Mouse (Mus musculus): Measurements from ENCODE around the gene Tmem50a.

Gene Tmem50a

GRCm38 (mm10) chr4:134914864-134915209 lies at the start of gene Tmem50a:
TSS of gene Tmem50a (minus strand) at chr4:134915024.
- peak; percentile 83 to 85 for DNase-seq (ENCODE audit: low spot score in 2 of 2)

GRCm38 (mm10) chr4:134963021-134963776 lies 48.4 kb upstream of the Tmem50a start:
- no peak for DNase-seq (ENCODE audit: low spot score in 2 of 2)

- DNase-seq (ENCODE audit: low spot score in 2 of 2) = peak in 1 of 2 experiments; percentile 49
Observed at GRCm38 (mm10) chr4:134956328-134956727, 41.5 kb upstream of the Tmem50a start.

- no peak for DNase-seq (ENCODE audit: low spot score in 2 of 2)
Observed at GRCm38 (mm10) chr4:134955845-134956244, 41.0 kb upstream of the Tmem50a start.

GRCm38 (mm10) chr4:134955196-134955595 lies 40.4 kb upstream of the Tmem50a start:
- no peak for DNase-seq (ENCODE audit: low spot score in 2 of 2)

GRCm38 (mm10) chr4:134954461-134954860 lies 39.6 kb upstream of the Tmem50a start:
- DNase-seq (ENCODE audit: low spot score in 2 of 2) = no peak

GRCm38 (mm10) chr4:134950518-134951091 lies 35.8 kb upstream of the Tmem50a start:
- no peak for DNase-seq (ENCODE audit: low spot score in 2 of 2)

GRCm38 (mm10) chr4:134946024-134946744 lies 31.4 kb upstream of the Tmem50a start:
- peak in 1 of 2 experiments; percentile 78 for DNase-seq (ENCODE audit: low spot score in 2 of 2)

GRCm38 (mm10) chr4:134943758-134944538 lies 29.1 kb upstream of the Tmem50a start:
- no peak for DNase-seq (ENCODE audit: low spot score in 2 of 2)

GRCm38 (mm10) chr4:134939900-134940299 lies 25.1 kb upstream of the Tmem50a start:
- no peak for DNase-seq (ENCODE audit: low spot score in 2 of 2)

- no peak for DNase-seq (ENCODE audit: low spot score in 2 of 2)
Observed at GRCm38 (mm10) chr4:134937240-134938176, 22.7 kb upstream of the Tmem50a start.

GRCm38 (mm10) chr4:134930684-134931481 lies 16.1 kb upstream of the Tmem50a start, which contains the start of gene Syf2:
TSS of gene Syf2 (plus strand) at chr4:134930898.
- peak; percentile 91 to 93 for DNase-seq (ENCODE audit: low spot score in 2 of 2)

GRCm38 (mm10) chr4:134930190-134930589 lies 15.4 kb upstream of the Tmem50a start:
- DNase-seq (ENCODE audit: low spot score in 2 of 2) = no peak

GRCm38 (mm10) chr4:134929536-134929935 lies 14.7 kb upstream of the Tmem50a start:
- no peak for DNase-seq (ENCODE audit: low spot score in 2 of 2)

GRCm38 (mm10) chr4:134928464-134928836 lies 13.6 kb upstream of the Tmem50a start:
- no peak for DNase-seq (ENCODE audit: low spot score in 2 of 2)

- DNase-seq (ENCODE audit: low spot score in 2 of 2) = no peak
Observed at GRCm38 (mm10) chr4:134927815-134928463, 13.1 kb upstream of the Tmem50a start.

GRCm38 (mm10) chr4:134925206-134925605 lies 10.4 kb upstream of the Tmem50a start:
- no peak for DNase-seq (ENCODE audit: low spot score in 2 of 2)

GRCm38 (mm10) chr4:134924019-134924741 lies 9.4 kb upstream of the Tmem50a start:
- DNase-seq (ENCODE audit: low spot score in 2 of 2) = peak; percentile 33
